Mouse (Mus musculus) embryonic facial prominence, embryonic 15.5 days (tissue): ENCODE data around the gene Elf2. TPM values are rescaled to one million over a fixed set of nuclear protein-coding genes. Genes with fewer than 3 reads are reported as not detected.
"Not testable (repeated sequence)": the region's sequence is repeated elsewhere in the genome, so short reads cannot be mapped to it uniquely, and the experiment has no call there.

Experiments used
- ATAC-seq: fragments of 200-750 bp; cut with Nextera tagmentation; 2 replicates; pipeline ENCODE4 v1.8.0; 2017; ENCODE audit warnings: low read depth, moderate TSS enrichment; ENCODE audit not compliant: insufficient number of reproducible peaks, low FRiP score, low TSS enrichment
- H3K27ac ChIP-seq: fragments of 300-500 bp; sonication (generic); replicated peaks from 2 replicates; pipeline ENCODE4 v1.5.1; 2015; ENCODE audit warnings: mild to moderate bottlenecking, inconsistent platforms
- H3K27me3 ChIP-seq: fragments of 300-500 bp; sonication (generic); 2 replicates; pipeline ENCODE4 v1.6.1; 2015; ENCODE audit warnings: inconsistent platforms
- H3K36me3 ChIP-seq: fragments of 300-500 bp; sonication (generic); 2 replicates; pipeline ENCODE4 v1.6.1; 2015; ENCODE audit warnings: mild to moderate bottlenecking, inconsistent platforms
- H3K4me1 ChIP-seq: fragments of 300-500 bp; sonication (generic); 2 replicates; pipeline ENCODE4 v1.6.1; 2015; ENCODE audit warnings: inconsistent platforms
- H3K4me2 ChIP-seq: fragments of 300-500 bp; sonication (generic); replicated peaks from 2 replicates; pipeline ENCODE4 v1.6.1; 2015; ENCODE audit warnings: mild to moderate bottlenecking, inconsistent platforms
- H3K4me3 ChIP-seq: fragments of 300-500 bp; sonication (generic); replicated peaks from 2 replicates; pipeline ENCODE4 v1.5.1; 2015; ENCODE audit warnings: mild to moderate bottlenecking, inconsistent platforms
- H3K9ac ChIP-seq: fragments of 300-500 bp; sonication (generic); 2 replicates; pipeline ENCODE4 v1.6.1; 2015; ENCODE audit warnings: inconsistent platforms
- H3K9me3 ChIP-seq: fragments of 300-500 bp; sonication (generic); replicated peaks from 2 replicates; pipeline ENCODE4 v1.6.1; 2016; ENCODE audit warnings: inconsistent platforms
- WGBS: fragments of 180-500 bp; shearing (Covaris S2); methylation state at CpG from one replicate; pipeline ENCODE4 v1.1.7; 2015; 5-methylcytosine and 5-hydroxymethylcytosine counted together
- polyA plus RNA-seq: library from polyadenylated mRNA; unstranded; fragments of >200 nt; fragmentation: Nextera tagmentation; extraction: Ambion mirVana; gene quantifications from 2 replicates; pipeline ENCODE4 v1.2.1, GENCODE M21; 2015

Elf2 gene
- polyA plus RNA-seq, 1 experiment from 2014 or later: 60.8 TPM

DNA sequence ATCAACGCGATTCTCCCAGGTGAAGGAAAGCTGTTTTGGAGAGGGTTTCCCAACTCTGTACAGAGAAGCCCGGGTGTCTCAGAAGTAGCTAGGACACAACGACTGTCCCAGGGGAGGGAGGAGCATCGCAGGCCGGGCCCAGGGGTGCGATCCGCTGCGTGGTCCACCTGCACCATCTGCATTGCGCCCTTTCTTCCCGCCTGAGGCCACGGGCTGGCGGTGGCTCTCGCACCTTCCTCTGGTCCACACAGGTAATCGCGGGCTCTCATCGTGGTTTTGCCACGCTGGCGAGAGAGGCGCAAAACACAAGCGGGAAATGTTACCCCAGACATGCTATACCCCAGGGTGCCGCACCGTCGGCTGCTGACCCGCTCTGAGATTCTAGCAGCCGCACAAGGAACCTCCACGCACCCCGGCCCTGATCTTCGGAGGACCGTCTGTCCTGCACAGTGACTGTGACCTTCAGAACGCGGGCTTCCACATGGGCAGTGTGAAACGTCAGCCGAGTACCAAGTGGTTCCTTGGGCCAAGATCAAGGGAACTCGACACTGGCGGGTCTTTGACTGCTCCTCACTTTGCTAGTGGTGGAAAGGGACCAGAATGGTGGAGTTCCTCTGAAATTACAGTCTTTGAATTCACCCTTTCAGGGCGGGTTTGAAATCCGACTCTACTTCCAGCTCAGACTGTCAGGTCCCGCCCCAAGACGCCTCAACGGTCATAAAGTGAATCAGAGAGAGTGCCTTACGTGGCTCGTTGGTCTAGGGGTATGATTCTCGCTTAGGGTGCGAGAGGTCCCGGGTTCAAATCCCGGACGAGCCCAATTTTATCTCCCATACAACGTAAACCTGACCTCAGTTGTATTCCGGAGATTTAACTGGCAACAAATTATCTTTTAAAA, 18.4 kb upstream of the Elf2 start:
- no peaks in the 10 kb centered on the region for H3K36me3 ChIP-seq
- under 1% methylated on average over 50 of the region's 50 CpGs for WGBS
- H3K4me3 ChIP-seq: peak overlapping the region; percentile 63
- H3K27me3 ChIP-seq: no peaks in the 10 kb centered on the region
- H3K9ac ChIP-seq: peak overlapping the region; percentile 31
- 0 out of 2 replicates have a peak, but pooled peaks cover 10% of the 10 kb centered on the region for H3K4me1 ChIP-seq
- peak overlapping the region; percentile 68 for H3K4me2 ChIP-seq
- peak; percentile 79 for ATAC-seq
- H3K27ac ChIP-seq: peak overlapping the region; percentile 74
- no peaks in the 10 kb centered on the region for H3K9me3 ChIP-seq

GRCm38 (mm10) chr3:51358181-51358580, 17.7 kb upstream of the Elf2 start:
- Histone ChIP-seq H3K4me2 (peak overlapping the region; percentile 68), H3K9me3 (no peaks in the 10 kb centered on the region), H3K4me1 (0 out of 2 replicates have a peak, but pooled peaks cover 10% of the 10 kb centered on the region), H3K4me3 (peak overlapping the region; percentile 63), H3K9ac (no peak overlapping the region), H3K27me3 (no peaks in the 10 kb centered on the region), H3K27ac (no peak overlapping the region), H3K36me3 (no peaks in the 10 kb centered on the region)
- ATAC-seq: no peak
- under 1% methylated on average over 15 of the region's 15 CpGs for WGBS

- ATAC-seq: no peak
- Histone ChIP-seq H3K9ac (no peak overlapping the region), H3K27me3 (no peaks in the 10 kb centered on the region), H3K4me2 (peak overlapping the region; percentile 68), H3K4me1 (0 out of 2 replicates have a peak, but pooled peaks cover 10% of the 10 kb centered on the region), H3K4me3 (peak overlapping the region; percentile 63), H3K36me3 (no peaks in the 10 kb centered on the region), H3K9me3 (no peaks in the 10 kb centered on the region), H3K27ac (no peak overlapping the region)
- 9% methylated on average over 14 of the region's 14 CpGs for WGBS
Measured at GRCm38 (mm10) chr3:51357624-51358023, 17.2 kb upstream of the Elf2 start.

GRCm38 (mm10) chr3:51357078-51357477, 16.6 kb upstream of the Elf2 start:
- ATAC-seq: no peak
- H3K27me3 ChIP-seq: no peaks in the 10 kb centered on the region
- H3K9me3 ChIP-seq: no peaks in the 10 kb centered on the region
- no peak overlapping the region for H3K9ac ChIP-seq
- H3K4me3 ChIP-seq: no peak overlapping the region
- no peak overlapping the region for H3K4me2 ChIP-seq
- 48% methylated on average over 5 of the region's 5 CpGs for WGBS
- H3K36me3 ChIP-seq: no peaks in the 10 kb centered on the region
- no peak overlapping the region for H3K27ac ChIP-seq
- H3K4me1 ChIP-seq: 0 out of 2 replicates have a peak, but pooled peaks cover 10% of the 10 kb centered on the region

DNA sequence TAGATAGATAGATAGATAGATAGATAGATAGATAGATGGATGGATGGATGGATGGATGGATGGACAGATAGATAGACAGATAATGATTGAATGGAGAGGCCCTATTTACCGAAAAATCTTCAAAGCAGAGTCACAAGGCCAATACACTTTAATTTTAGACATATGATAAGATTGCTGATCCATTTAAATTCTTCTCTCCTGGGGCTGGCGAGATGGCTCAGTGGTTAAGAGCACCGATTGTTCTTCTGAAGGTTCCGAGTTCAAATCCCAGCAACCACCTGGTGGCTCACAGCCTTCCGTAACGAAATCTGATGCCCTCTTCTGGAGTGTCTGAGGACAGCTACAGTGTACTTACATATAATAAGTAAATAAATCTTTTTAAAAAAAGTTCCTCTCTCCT, 14.5 kb upstream of the Elf2 start:
- H3K27ac ChIP-seq, H3K4me3 ChIP-seq, H3K9me3 ChIP-seq, ATAC-seq, H3K9ac ChIP-seq, H3K4me1 ChIP-seq, H3K4me2 ChIP-seq, H3K27me3 ChIP-seq, H3K36me3 ChIP-seq: not testable (repeated sequence)
- WGBS: 87% methylated on average over 6 of the region's 6 CpGs

DNA sequence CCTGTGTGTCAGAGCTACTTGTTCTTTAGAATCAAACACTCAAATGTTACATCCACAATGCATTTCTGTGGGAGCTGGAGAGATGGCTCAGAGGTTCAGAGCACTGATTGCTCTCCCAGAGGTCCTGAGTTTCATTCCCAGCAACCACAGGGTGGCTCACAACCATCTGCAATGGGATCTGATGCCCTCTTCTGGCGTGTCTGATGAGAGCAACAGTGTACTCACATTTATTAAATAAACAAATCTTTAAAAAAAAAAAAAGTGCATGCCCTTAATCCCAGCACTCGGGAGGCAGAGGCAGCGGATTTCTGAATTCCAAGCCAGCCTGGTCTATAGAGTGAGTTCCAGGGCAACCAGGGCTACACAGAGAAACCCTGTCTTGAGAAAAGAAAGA, 13.6 kb upstream of the Elf2 start:
- Histone ChIP-seq H3K9me3 (no peaks in the 10 kb centered on the region), H3K4me2 (no peak overlapping the region), H3K27ac (no peak overlapping the region), H3K27me3 (no peaks in the 10 kb centered on the region), H3K9ac (no peak overlapping the region), H3K4me3 (no peak overlapping the region), H3K36me3 (no peaks in the 10 kb centered on the region), H3K4me1 (no peaks in the 10 kb centered on the region)
- no peak for ATAC-seq
- WGBS: 63% methylated on average over 3 of the region's 3 CpGs

- 74% methylated on average over 4 of the region's 4 CpGs for WGBS
- Histone ChIP-seq H3K36me3 (no peaks in the 10 kb centered on the region), H3K27ac (no peak overlapping the region), H3K9ac (no peak overlapping the region), H3K4me1 (no peaks in the 10 kb centered on the region), H3K4me2 (no peak overlapping the region), H3K27me3 (no peaks in the 10 kb centered on the region), H3K4me3 (no peak overlapping the region), H3K9me3 (no peaks in the 10 kb centered on the region)
- no peak for ATAC-seq
Measured at GRCm38 (mm10) chr3:51353325-51354033, 13.0 kb upstream of the Elf2 start.

- Histone ChIP-seq H3K27ac (no peak overlapping the region), H3K4me2 (no peak overlapping the region), H3K9me3 (no peaks in the 10 kb centered on the region), H3K27me3 (no peaks in the 10 kb centered on the region), H3K9ac (no peak overlapping the region), H3K4me3 (no peak overlapping the region), H3K4me1 (no peaks in the 10 kb centered on the region), H3K36me3 (no peaks in the 10 kb centered on the region)
- 29% methylated on average over 3 of the region's 3 CpGs for WGBS
- ATAC-seq: no peak
Measured at GRCm38 (mm10) chr3:51350806-51351205, 10.3 kb upstream of the Elf2 start.

GRCm38 (mm10) chr3:51348646-51349238, 8.3 kb upstream of the Elf2 start:
- no peaks in the 10 kb centered on the region for H3K9me3 ChIP-seq
- H3K36me3 ChIP-seq: no peaks in the 10 kb centered on the region
- H3K27me3 ChIP-seq: no peaks in the 10 kb centered on the region
- H3K4me3 ChIP-seq: no peak overlapping the region
- no peaks in the 10 kb centered on the region for H3K4me1 ChIP-seq
- no peak overlapping the region for H3K27ac ChIP-seq
- no peak for ATAC-seq
- WGBS: 40% methylated on average over 3 of the region's 3 CpGs
- H3K9ac ChIP-seq: no peak overlapping the region
- no peak overlapping the region for H3K4me2 ChIP-seq

DNA sequence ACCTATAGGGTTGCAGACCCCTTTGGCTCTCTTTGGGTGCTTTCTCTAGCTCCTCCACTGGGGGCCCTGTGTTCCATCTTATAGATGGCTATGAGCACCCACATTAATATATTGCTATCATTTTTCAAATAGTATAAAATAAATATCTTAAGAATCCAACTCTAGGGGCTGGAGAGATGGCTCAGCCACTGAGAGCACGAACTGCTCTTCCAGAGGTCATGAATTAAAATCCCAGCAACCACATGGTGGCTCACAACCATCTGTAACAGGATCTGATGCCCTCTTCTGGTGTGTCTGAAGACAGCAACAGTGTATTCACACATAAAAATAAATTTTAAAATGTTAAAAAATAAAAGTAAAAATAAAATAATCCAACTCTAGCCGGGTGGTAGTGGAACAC, 4.6 kb upstream of the Elf2 start:
- not testable (repeated sequence) for H3K4me1 ChIP-seq, H3K9ac ChIP-seq, H3K4me2 ChIP-seq, H3K36me3 ChIP-seq, H3K9me3 ChIP-seq, ATAC-seq, H3K27ac ChIP-seq, H3K27me3 ChIP-seq, H3K4me3 ChIP-seq
- WGBS: 92% methylated on average over 2 of the region's 2 CpGs

- WGBS: 89% methylated on average over 6 of the region's 6 CpGs
- H3K4me1 ChIP-seq, H3K9me3 ChIP-seq, H3K4me2 ChIP-seq, H3K4me3 ChIP-seq, H3K9ac ChIP-seq, H3K36me3 ChIP-seq, ATAC-seq, H3K27ac ChIP-seq, H3K27me3 ChIP-seq: not testable (repeated sequence)
Measured at GRCm38 (mm10) chr3:51344182-51344581, 3.7 kb upstream of the Elf2 start.
